Mouse (Mus musculus): ENCODE results near the gene Lysmd2. TPM values are rescaled to one million over a fixed set of nuclear protein-coding genes. Genes with fewer than 3 reads are reported as not detected.

Lysmd2 gene
- polyA plus RNA-seq, 1 experiment from 2014 or later: 17.8 TPM

DNA sequence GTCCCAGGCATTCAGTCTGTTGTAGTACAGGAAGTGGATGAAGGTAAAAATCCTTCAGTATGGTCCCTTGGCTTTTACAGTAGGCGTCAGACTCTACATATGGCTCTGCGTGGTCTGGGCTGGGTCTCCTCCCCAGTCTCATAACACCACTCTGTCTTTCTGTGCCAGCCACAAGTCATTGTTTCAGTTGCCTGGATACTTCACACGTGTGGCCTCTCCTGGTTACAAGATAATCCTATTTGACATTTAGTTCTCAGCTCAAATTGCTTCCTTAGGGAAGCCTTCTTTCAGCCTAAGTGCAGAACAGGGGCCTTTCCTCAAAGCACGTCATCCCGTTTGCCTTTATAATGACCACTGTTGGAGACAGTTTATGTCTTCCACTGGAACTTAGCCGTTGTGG is 47.2 kb downstream of the Lysmd2 start:
- no peaks in the 10 kb centered on the region for H3K36me3 ChIP-seq
- peaks cover 12% of the 10 kb centered on the region for H3K4me1 ChIP-seq (replicated peaks)
- 71% methylated on average over 6 of the region's 6 CpGs for whole genome bisulfite sequencing
- H3K27me3 ChIP-seq (replicated peaks): 0 out of 2 replicates have a peak, but pooled peaks cover 4% of the 10 kb centered on the region
- H3K9ac ChIP-seq: no peak overlapping the region
- H3K27ac ChIP-seq (ENCODE audit: poor library complexity, severe bottlenecking): no peak overlapping the region
- no peak overlapping the region for H3K4me2 ChIP-seq
- no peaks in the 10 kb centered on the region for H3K9me3 ChIP-seq (replicated peaks)
- H3K4me3 ChIP-seq: no peak overlapping the region
- ATAC-seq (ENCODE audit: insufficient number of reproducible peaks, low FRiP score): no peak

DNA sequence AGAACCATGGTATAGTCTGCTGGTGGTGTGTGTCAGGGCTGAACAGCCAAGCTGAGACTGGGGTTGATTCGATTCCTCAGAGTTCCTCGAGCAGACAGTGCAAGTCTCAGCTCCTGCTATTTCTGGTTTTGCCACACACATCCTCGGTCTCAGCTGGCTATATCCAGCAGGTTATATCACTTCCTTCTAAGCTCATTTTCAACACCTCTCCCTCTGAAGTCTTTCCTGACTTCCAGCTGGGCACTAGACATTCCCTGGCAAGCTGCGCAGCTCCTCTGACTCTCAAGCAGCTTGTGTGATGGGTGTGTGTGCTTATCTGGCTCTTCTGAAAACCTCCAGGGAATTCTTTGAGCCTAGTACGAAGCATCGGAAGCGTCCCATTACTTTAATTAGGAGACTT is 50.7 kb downstream of the Lysmd2 start:
- H3K4me1 ChIP-seq (replicated peaks): peaks cover 12% of the 10 kb centered on the region
- no peak overlapping the region for H3K27ac ChIP-seq (ENCODE audit: poor library complexity, severe bottlenecking)
- H3K4me2 ChIP-seq: peak overlapping the region; percentile 19
- H3K27me3 ChIP-seq (replicated peaks): 0 out of 2 replicates have a peak, but pooled peaks cover 4% of the 10 kb centered on the region
- no peak for ATAC-seq (ENCODE audit: insufficient number of reproducible peaks, low FRiP score)
- no peaks in the 10 kb centered on the region for H3K36me3 ChIP-seq
- no peak overlapping the region for H3K9ac ChIP-seq
- 19% methylated on average over 7 of the region's 7 CpGs for WGBS
- H3K9me3 ChIP-seq (replicated peaks): no peaks in the 10 kb centered on the region
- H3K4me3 ChIP-seq: no peak overlapping the region

DNA sequence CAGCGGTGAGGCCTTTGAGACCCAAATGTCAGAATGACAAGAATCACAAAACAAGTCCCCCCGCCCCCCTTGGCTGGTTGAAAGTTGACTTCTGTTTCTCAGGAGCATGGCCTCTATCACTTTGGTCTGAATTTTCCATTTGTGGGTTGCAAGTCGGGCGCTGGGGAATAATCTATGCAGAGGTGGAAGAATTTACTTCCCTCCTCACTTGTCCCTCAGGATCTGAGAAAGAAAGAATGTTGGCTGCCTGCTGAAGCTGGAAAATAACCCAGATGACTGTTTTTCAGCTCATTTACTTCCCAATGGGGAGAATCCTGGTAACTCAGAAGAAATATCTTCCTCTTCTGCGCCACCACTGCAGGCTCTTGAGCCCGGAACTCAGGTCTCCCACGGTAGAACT is 52.8 kb downstream of the Lysmd2 start:
- Histone ChIP-seq H3K27me3 (replicated peaks) (no peaks in the 10 kb centered on the region), H3K9ac (no peak overlapping the region), H3K4me3 (no peak overlapping the region), H3K36me3 (no peaks in the 10 kb centered on the region), H3K4me2 (no peak overlapping the region), H3K4me1 (replicated peaks) (peaks cover 12% of the 10 kb centered on the region), H3K27ac (ENCODE audit: poor library complexity, severe bottlenecking) (no peak overlapping the region), H3K9me3 (replicated peaks) (no peaks in the 10 kb centered on the region)
- ATAC-seq (ENCODE audit: insufficient number of reproducible peaks, low FRiP score): no peak
- WGBS: 67% methylated on average over 7 of the region's 7 CpGs

DNA sequence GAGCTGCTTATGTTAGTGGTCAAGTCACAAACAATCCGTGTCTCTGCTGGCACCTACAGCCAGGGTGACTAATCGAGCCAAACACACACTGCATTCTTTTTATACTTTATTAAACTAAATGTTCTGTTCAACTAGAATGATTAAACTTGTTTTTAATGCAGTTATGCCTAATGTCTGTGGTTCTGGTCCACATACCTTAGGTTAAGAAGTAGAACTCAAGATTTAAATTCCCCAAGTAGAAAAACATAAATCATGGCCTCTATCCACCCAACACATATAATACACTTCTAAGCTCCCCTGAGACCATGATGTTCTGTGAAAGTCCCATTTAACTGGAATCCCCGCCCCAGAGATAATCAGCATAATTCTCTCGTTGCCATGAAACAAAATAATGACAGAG is 54.1 kb downstream of the Lysmd2 start:
- Histone ChIP-seq H3K4me3 (no peak overlapping the region), H3K9me3 (replicated peaks) (no peaks in the 10 kb centered on the region), H3K36me3 (no peaks in the 10 kb centered on the region), H3K27me3 (replicated peaks) (no peaks in the 10 kb centered on the region), H3K27ac (ENCODE audit: poor library complexity, severe bottlenecking) (no peak overlapping the region), H3K4me1 (replicated peaks) (peaks cover 19% of the 10 kb centered on the region), H3K9ac (no peak overlapping the region), H3K4me2 (no peak overlapping the region)
- 68% methylated on average over 4 of the region's 4 CpGs for WGBS
- ATAC-seq (ENCODE audit: insufficient number of reproducible peaks, low FRiP score): no peak

DNA sequence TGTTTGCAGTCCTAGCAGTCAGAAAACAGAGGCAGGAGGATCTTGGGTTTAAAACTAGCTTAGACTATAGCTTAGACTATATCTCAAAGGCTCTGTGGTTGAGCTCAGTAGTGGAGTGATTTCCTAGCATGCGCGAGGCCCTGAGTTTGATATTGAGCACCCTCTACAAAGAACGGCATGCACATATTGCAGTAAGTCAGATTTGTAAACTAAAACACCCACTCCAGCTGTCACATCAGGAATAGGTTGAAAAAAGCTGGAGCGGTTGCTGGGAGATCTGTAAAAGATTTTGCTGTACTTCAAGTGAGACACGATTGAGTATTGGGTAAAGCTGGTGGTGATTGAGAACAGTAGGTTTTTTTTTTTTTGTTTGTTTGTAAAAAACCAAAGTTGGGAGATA is 55.1 kb downstream of the Lysmd2 start:
- no peaks in the 10 kb centered on the region for H3K36me3 ChIP-seq
- 79% methylated on average over 5 of the region's 5 CpGs for WGBS
- H3K27me3 ChIP-seq (replicated peaks): no peaks in the 10 kb centered on the region
- H3K27ac ChIP-seq (ENCODE audit: poor library complexity, severe bottlenecking): no peak overlapping the region
- no peak for ATAC-seq (ENCODE audit: insufficient number of reproducible peaks, low FRiP score)
- no peak overlapping the region for H3K9ac ChIP-seq
- H3K4me2 ChIP-seq: no peak overlapping the region
- peaks cover 17% of the 10 kb centered on the region for H3K4me1 ChIP-seq (replicated peaks)
- no peak overlapping the region for H3K4me3 ChIP-seq
- no peaks in the 10 kb centered on the region for H3K9me3 ChIP-seq (replicated peaks)

DNA sequence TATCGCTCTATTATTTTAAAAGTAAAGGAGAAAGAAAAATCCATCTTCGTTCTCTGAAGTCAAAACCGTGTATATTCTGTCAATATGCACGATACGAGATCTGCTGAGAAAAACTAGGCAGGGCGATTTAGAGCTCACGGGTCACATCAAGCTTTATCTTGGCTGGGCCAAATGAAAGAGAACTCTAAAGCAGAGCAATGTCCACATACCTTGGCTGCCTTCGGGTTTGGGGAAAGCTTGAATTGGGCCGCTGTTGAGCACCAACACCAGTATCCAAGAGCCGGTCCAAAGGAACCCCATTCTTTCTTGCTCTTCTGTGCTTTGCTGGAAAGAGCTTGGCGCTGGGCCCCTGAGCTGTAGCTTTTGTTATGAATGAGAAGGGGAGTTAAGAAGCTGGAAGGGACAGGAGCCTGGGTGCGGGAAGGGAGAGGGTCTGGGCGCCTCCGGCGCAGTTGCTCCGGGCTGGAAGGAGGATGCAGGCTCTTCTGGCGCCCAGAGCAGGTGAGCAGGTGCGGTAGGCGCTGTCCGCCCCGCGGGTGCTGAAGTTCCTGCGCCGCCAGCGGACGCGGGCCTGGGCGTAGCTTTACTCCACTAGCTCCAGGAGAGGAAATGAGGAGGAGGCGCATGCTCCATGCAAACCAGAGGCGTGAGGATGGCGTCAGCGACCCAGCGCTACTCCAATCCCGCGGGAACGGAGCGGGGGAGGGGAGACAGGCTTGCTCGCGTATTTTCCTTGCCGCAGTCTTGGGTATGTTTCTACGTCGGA is 58.1 kb downstream of the Lysmd2 start, which contains the start of gene Scg3:
TSS of gene Scg3 (minus strand) at position 631 of the 766 bp plus-strand sequence.
- Histone ChIP-seq H3K4me1 (replicated peaks) (peaks cover 7% of the 10 kb centered on the region), H3K9ac (no peak within 1 kb of the TSS), H3K27me3 (replicated peaks) (no peaks in the 10 kb centered on the region), H3K4me3 (peak within 1 kb of the TSS; percentile 31), H3K9me3 (replicated peaks) (no peaks in the 10 kb centered on the region; the same call in 1 of the 2 replicates), H3K27ac (ENCODE audit: poor library complexity, severe bottlenecking) (no peak within 1 kb of the TSS), H3K4me2 (peak within 1 kb of the TSS; percentile 69), H3K36me3 (no peaks in the 10 kb centered on the region)
- ATAC-seq (ENCODE audit: insufficient number of reproducible peaks, low FRiP score): peak; percentile 68
- 9% methylated on average over 42 of the region's 42 CpGs for WGBS

DNA sequence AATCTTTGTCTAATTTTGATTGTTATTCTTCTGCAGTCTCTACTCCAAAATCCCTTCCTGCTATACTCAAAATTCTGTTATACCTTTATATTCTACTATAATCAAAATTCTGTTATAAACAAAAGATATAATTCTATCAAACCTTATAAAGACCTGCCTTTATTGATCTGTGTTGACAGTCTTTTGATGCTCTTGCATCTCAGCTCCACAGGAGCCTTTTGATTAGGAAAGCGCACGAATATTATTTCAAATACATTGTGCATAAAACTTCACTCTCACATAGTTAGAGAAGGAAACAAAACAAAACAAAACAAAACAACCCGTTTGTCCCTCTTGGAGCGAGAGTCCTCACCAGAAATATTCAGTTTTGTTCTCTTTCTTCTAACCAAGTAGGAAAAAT is 58.8 kb downstream of the Lysmd2 start:
- H3K4me1 ChIP-seq (replicated peaks): peaks cover 7% of the 10 kb centered on the region
- H3K9ac ChIP-seq: no peak overlapping the region
- peak overlapping the region; percentile 31 for H3K4me3 ChIP-seq
- 66% methylated on average over 4 of the region's 4 CpGs for WGBS
- peaks cover 2% of the 10 kb centered on the region for H3K9me3 ChIP-seq (replicated peaks)
- peak overlapping the region; percentile 69 for H3K4me2 ChIP-seq
- ATAC-seq (ENCODE audit: insufficient number of reproducible peaks, low FRiP score): no peak
- H3K27ac ChIP-seq (ENCODE audit: poor library complexity, severe bottlenecking): no peak overlapping the region
- H3K36me3 ChIP-seq: no peaks in the 10 kb centered on the region
- no peaks in the 10 kb centered on the region for H3K27me3 ChIP-seq (replicated peaks)

DNA sequence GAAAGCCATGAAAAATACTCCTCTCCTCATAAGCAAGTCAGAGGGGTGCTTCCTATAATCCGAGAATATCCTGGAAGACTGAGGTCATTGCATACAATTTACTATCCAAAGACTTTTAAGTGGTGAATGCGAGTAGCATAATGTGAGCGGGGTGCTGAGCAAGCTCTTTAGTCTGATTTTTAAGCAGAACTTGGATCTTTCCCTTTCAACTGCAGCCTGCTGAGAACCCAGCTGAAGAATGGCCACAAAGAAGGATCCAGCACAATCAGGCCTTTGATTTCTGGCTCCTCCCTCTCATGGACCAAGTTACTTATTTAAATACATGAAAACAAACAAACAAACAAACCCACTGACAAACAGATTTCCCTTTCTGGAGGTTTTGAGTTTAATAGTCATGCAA is 59.2 kb downstream of the Lysmd2 start:
- H3K9me3 ChIP-seq (replicated peaks): peaks cover 6% of the 10 kb centered on the region
- H3K27me3 ChIP-seq (replicated peaks): no peaks in the 10 kb centered on the region
- no peak overlapping the region for H3K27ac ChIP-seq (ENCODE audit: poor library complexity, severe bottlenecking)
- H3K4me1 ChIP-seq (replicated peaks): peaks cover 7% of the 10 kb centered on the region
- 64% methylated on average over 3 of the region's 3 CpGs for WGBS
- ATAC-seq (ENCODE audit: insufficient number of reproducible peaks, low FRiP score): no peak
- H3K36me3 ChIP-seq: no peaks in the 10 kb centered on the region
- no peak overlapping the region for H3K4me3 ChIP-seq
- H3K9ac ChIP-seq: no peak overlapping the region
- no peak overlapping the region for H3K4me2 ChIP-seq

Other genes starting within 250 kb of the Lysmd2 start
- gene Mapk6, start 215.7 kb upstream of the Lysmd2 start, polyA plus RNA-seq (2016; fragmentation: Nextera tagmentation; extraction: Ambion mirVana): 66.9 and 68.4 TPM in 2 replicates
- gene Leo1, start 184.2 kb upstream of the Lysmd2 start, polyA plus RNA-seq (2016; fragmentation: Nextera tagmentation; extraction: Ambion mirVana): 33.8 and 37.0 TPM in 2 replicates
- gene Tmod3, start 66.1 kb upstream of the Lysmd2 start, polyA plus RNA-seq (2016; fragmentation: Nextera tagmentation; extraction: Ambion mirVana): 74.6 and 81.0 TPM in 2 replicates
- 4.9 and 5.0 TPM in 2 replicates for gene Tmod2, start 14.4 kb upstream of the Lysmd2 start, polyA plus RNA-seq (2016; fragmentation: Nextera tagmentation; extraction: Ambion mirVana)
- gene Scg3, start 58.3 kb downstream of the Lysmd2 start, polyA plus RNA-seq (2016; fragmentation: Nextera tagmentation; extraction: Ambion mirVana): 0.17 and 0.64 TPM in 2 replicates
- 11.8 and 13.2 TPM in 2 replicates for gene Bmp5, start 149.6 kb downstream of the Lysmd2 start, polyA plus RNA-seq (2016; fragmentation: Nextera tagmentation; extraction: Ambion mirVana)

All from heart, embryonic 12.5 days (tissue).